Mouse (Mus musculus) testis, adult 2 months (tissue): Measurements from ENCODE around the gene Odf3. TPM values are rescaled to one million over a fixed set of nuclear protein-coding genes. Genes with fewer than 3 reads are reported as not detected.
A peak's percentile ranks its signal among the peaks of the same experiment; 100 is the strongest.

Experiments used
- H3K27ac ChIP-seq: fragments of 200-500 bp; 2 replicates; pipeline ENCODE4 v1.5.1; 2012; ENCODE audit warnings: low read depth, low read length; ENCODE audit not compliant: control insufficient read depth, insufficient read depth
- H3K27me3 ChIP-seq: fragments of 200-500 bp; 2 replicates; pipeline ENCODE4 v1.6.1; 2012; ENCODE audit warnings: mild to moderate bottlenecking, low read length, moderate library complexity; ENCODE audit not compliant: control insufficient read depth, insufficient read depth
- H3K36me3 ChIP-seq: fragments of 200-500 bp; 2 replicates; pipeline ENCODE4 v1.6.1; 2012; ENCODE audit warnings: mild to moderate bottlenecking, low read length; ENCODE audit not compliant: control insufficient read depth, insufficient read depth
- H3K4me1 ChIP-seq: fragments of 200-500 bp; 2 replicates; pipeline ENCODE4 v1.6.1; 2012; ENCODE audit warnings: low read length; ENCODE audit not compliant: control insufficient read depth, insufficient read depth
- H3K4me3 ChIP-seq: fragments of 200-500 bp; 2 replicates; pipeline ENCODE4 v1.5.1; 2012; ENCODE audit warnings: low read depth, mild to moderate bottlenecking, low read length, moderate library complexity, mixed read lengths; ENCODE audit not compliant: control insufficient read depth
- CTCF ChIP-seq: fragments of 200-500 bp; IDR thresholded peaks from 2 replicates; pipeline ENCODE4 v1.5.1; 2012; ENCODE audit warnings: low read depth, mild to moderate bottlenecking, inconsistent platforms, low read length, moderate library complexity; ENCODE audit not compliant: control insufficient read depth, insufficient read depth, insufficient replicate concordance
- POLR2A ChIP-seq: fragments of 200-500 bp; IDR thresholded peaks from 2 replicates; pipeline ENCODE4 v1.6.1; 2012; ENCODE audit warnings: low read depth, mild to moderate bottlenecking, inconsistent platforms, low read length, moderate library complexity; ENCODE audit not compliant: control insufficient read depth
- polyA plus RNA-seq: library from polyadenylated mRNA; depleted of rRNA; stranded (reverse); fragments of >200 nt; gene quantifications from 2 replicates; pipeline ENCODE4 v1.2.3, GENCODE M21; 2012

Gene Odf3
- polyA plus RNA-seq, 1 experiment, result 539 TPM

GRCm38 (mm10) chr7:140844905-140845665 is 2.5 kb upstream of the Odf3 start, which contains the start of gene Scgb1c1:
Gene Scgb1c1 (plus strand): TSS chr7:140845547.
- TF ChIP-seq POLR2A (no peak), CTCF (peak; percentile 68; the same call in 1 of the 2 replicates)
- no peak within 1 kb of the TSS for H3K27ac ChIP-seq

GRCm38 (mm10) chr7:140845683-140846082 is 1.9 kb upstream of the Odf3 start:
- H3K27me3 ChIP-seq, result no peaks in the 10 kb centered on the region
- peaks cover 3% of the 10 kb centered on the region; the same call in 1 of the 2 replicates for H3K4me1 ChIP-seq
- no peak overlapping the region for H3K27ac ChIP-seq
- no peak for TF ChIP-seq CTCF
- no peak for TF ChIP-seq POLR2A
- peak overlapping the region; percentile 74 for H3K4me3 ChIP-seq
- H3K36me3 ChIP-seq, result no peaks in the 10 kb centered on the region

More at GRCm38 (mm10) chr7:140844905-140845665, 2.5 kb upstream of the Odf3 start, which contains the start of gene Scgb1c1:
- H3K27me3 ChIP-seq, result no peaks in the 10 kb centered on the region
- no peaks in the 10 kb centered on the region for H3K36me3 ChIP-seq
- peak within 1 kb of the TSS; percentile 74 for H3K4me3 ChIP-seq
- peaks cover 3% of the 10 kb centered on the region; the same call in 1 of the 2 replicates for H3K4me1 ChIP-seq

- peaks cover 3% of the 10 kb centered on the region; the same call in 1 of the 2 replicates for H3K4me1 ChIP-seq
- H3K4me3 ChIP-seq, result peak overlapping the region; percentile 74
- no peaks in the 10 kb centered on the region for H3K27me3 ChIP-seq
- H3K36me3 ChIP-seq, result no peaks in the 10 kb centered on the region
- no peak for TF ChIP-seq POLR2A
- TF ChIP-seq CTCF, result no peak
- no peak overlapping the region for H3K27ac ChIP-seq
These were observed 929 bp upstream of the Odf3 start for GRCm38 (mm10) chr7:140846676-140847075.

- Histone ChIP-seq H3K4me3 (peak overlapping the region; percentile 74), H3K4me1 (peaks cover 3% of the 10 kb centered on the region; the same call in 1 of the 2 replicates), H3K27me3 (no peaks in the 10 kb centered on the region), H3K36me3 (no peaks in the 10 kb centered on the region), H3K27ac (no peak overlapping the region)
- TF ChIP-seq POLR2A, result no peak
- TF ChIP-seq CTCF, result no peak
These were observed 986 bp downstream of the Odf3 start for GRCm38 (mm10) chr7:140848591-140848990.

GRCm38 (mm10) chr7:140851916-140852315 is 4.3 kb downstream of the Odf3 start:
- Histone ChIP-seq H3K4me3 (no peak overlapping the region), H3K27me3 (no peaks in the 10 kb centered on the region), H3K36me3 (no peaks in the 10 kb centered on the region), H3K27ac (no peak overlapping the region), H3K4me1 (peaks cover 8% of the 10 kb centered on the region)
- TF ChIP-seq CTCF (no peak), POLR2A (no peak)

GRCm38 (mm10) chr7:140853386-140853785 is 5.8 kb downstream of the Odf3 start:
- H3K36me3 ChIP-seq, result no peaks in the 10 kb centered on the region
- H3K4me3 ChIP-seq, result no peak overlapping the region
- TF ChIP-seq POLR2A (0 out of 2 replicates have a peak, but pooled peaks have one; percentile 14), CTCF (no peak)
- H3K27ac ChIP-seq, result no peak overlapping the region
- H3K27me3 ChIP-seq, result no peaks in the 10 kb centered on the region
- H3K4me1 ChIP-seq, result peaks cover 16% of the 10 kb centered on the region

GRCm38 (mm10) chr7:140854483-140854882 is 6.9 kb downstream of the Odf3 start:
- no peak for TF ChIP-seq POLR2A
- no peak for TF ChIP-seq CTCF
- H3K4me3 ChIP-seq, result peak overlapping the region; percentile 97
- H3K27ac ChIP-seq, result no peak overlapping the region
- no peaks in the 10 kb centered on the region for H3K36me3 ChIP-seq
- no peaks in the 10 kb centered on the region for H3K27me3 ChIP-seq
- H3K4me1 ChIP-seq, result peaks cover 16% of the 10 kb centered on the region
